Mouse (Mus musculus): ENCODE measurements around the gene Malsu1.

Gene Malsu1

GRCm38 (mm10) chr6:49057053-49058021 lies 16.3 kb upstream of the Malsu1 start:
- intact Hi-C loops (cut with DNase I) = loop anchor here (1.0 to 5.0 kb wide), 3 partner anchors 85 to 340 kb away; partner anchors contain the start of gene Stk31

- intact Hi-C loops (cut with DNase I) = no loop called here
These were observed 5.2 kb upstream of the Malsu1 start for GRCm38 (mm10) chr6:49068361-49068760.

DNA sequence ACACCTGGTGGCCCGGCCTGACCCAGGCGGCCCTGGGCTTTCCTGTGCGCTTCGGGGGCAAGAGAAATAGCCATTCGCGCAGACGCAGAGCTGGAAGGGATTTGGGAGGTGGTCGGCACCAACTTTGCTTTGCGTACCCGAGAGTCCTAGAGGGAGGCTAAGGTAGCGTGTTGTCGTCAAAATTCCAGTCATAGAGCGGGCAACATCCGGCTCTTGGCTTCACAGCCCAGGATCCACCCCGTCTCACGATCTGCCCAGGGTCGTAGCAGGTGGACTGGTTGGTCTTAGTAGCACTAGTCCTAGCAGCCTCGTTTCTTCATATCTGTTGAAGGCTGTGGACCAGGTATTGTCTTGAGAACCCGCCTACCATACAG lies 509 bp downstream of the Malsu1 start:
- intact Hi-C loops (cut with DNase I) = no loop called here

DNA sequence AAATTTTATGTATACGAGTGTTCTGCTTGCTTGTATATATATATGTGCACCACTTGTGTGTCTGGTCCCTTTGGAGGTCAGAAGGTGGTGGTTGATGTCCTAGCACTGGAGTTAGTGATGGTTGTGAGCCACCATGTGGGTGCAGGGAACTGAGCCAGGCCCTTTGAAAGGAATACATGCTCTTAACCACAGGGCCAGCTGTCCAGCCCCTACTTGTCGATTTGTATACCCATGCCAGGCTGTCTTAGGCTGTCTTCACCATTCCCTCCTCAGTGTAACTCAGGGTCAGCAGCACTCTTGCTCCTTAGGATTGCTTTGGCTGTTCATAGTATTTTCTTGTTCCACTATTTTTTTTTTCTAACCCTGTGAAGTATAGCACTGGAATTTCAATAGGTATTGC lies 4.3 kb downstream of the Malsu1 start:
- intact Hi-C loops (cut with DNase I) = no loop called here

DNA sequence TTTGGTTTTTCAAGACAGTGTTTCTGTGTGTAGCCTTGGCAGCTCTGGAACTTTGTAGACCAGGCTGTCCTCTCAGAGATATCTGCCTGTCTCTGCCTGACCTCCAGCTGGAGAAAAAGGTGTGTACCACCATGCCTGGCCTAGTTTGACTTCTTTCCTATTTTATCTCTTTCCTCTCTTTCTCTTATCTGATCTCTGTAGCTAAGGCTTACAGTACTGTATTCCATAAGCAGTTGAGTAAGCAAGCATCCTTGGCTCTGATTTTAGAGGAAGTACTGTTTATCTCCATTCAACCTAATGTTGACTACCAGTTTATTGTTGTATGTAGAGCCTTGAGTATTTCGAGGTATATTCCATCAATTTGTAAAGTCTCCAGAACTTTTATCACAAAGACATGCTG lies 5.7 kb downstream of the Malsu1 start:
- intact Hi-C loops (cut with DNase I) = no loop called here

GRCm38 (mm10) chr6:49083008-49083407 lies 9.4 kb downstream of the Malsu1 start:
- intact Hi-C loops (cut with DNase I) = no loop called here

- intact Hi-C loops (cut with DNase I) = no loop called here
These were observed 21.4 kb downstream of the Malsu1 start for GRCm38 (mm10) chr6:49094968-49095367.

- intact Hi-C loops (cut with DNase I) = no loop called here
These were observed 22.8 kb downstream of the Malsu1 start for GRCm38 (mm10) chr6:49096421-49096820.

DNA sequence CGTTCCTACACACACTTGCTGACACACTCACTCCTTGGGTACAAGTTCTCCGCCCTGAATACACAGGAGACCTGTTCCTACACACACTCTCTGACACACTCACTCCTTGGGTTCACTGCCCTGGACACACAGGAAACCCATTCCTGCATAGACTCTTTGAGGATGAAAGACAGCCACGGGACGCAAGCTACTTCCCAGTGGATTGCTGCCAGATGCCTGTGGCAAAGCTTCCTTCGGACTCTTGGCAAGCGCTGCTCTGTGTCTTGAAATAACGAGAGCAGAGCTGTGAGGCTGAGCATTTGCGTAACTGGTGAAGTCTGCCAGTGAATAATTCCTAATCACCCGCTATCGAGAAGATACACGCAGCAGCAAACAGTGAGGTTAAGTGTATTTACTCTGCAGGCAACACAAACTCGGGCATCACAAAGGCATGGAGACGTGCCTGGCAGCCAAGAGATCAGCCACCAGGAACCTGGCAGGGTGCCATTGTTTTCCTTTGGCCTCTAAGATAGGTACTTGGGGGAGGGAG lies 23.4 kb downstream of the Malsu1 start:
- intact Hi-C loops (cut with DNase I) = no loop called here

GRCm38 (mm10) chr6:49097596-49098110 lies 24.1 kb downstream of the Malsu1 start:
- intact Hi-C loops (cut with DNase I) = no loop called here

DNA sequence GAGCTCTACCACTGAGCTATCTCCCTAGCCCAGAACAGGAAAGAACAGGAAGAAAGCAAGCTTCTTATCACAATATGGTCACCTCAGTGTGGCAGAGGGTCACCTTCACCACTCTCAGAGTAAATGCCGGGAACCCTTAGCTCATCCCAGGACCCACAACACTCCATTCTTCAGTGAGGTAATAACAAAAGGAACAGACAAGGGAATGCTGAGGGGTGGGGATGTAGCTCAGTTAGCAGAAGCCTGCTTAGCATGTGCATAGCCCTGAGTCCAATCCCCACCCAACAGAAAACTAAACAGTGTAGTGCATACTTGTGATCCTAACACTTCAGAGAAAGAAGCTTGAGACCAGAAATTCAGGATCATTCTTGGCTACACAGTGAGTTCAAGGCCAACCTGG lies 25.5 kb downstream of the Malsu1 start:
- intact Hi-C loops (cut with DNase I) = no loop called here

- intact Hi-C loops (cut with DNase I) = no loop called here
These were observed 33.3 kb downstream of the Malsu1 start for GRCm38 (mm10) chr6:49106746-49107500.

DNA sequence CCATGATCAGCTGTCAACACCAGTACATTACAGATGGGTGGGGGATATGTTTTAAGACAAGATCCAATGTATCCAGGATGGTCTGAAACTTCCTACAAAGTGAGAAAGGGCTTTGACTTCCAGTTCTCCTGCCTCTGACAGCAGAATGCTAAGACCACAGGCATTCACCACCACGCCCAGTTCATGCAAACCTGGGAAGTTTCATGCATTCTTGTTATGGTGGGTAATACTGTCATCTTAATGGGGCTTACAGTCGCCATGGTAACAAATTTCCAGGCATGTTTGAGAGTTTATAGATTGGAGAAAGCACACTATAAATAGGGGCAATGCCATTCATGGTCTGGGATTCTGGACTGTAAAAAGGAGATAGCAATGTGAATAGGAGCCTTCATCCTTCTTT lies 35.6 kb downstream of the Malsu1 start:
- intact Hi-C loops (cut with DNase I) = no loop called here

GRCm38 (mm10) chr6:49113895-49114294 lies 40.3 kb downstream of the Malsu1 start:
- intact Hi-C loops (cut with DNase I) = no loop called here

- intact Hi-C loops (cut with DNase I) = no loop called here
These were observed 40.9 kb downstream of the Malsu1 start for GRCm38 (mm10) chr6:49114457-49114856.

DNA sequence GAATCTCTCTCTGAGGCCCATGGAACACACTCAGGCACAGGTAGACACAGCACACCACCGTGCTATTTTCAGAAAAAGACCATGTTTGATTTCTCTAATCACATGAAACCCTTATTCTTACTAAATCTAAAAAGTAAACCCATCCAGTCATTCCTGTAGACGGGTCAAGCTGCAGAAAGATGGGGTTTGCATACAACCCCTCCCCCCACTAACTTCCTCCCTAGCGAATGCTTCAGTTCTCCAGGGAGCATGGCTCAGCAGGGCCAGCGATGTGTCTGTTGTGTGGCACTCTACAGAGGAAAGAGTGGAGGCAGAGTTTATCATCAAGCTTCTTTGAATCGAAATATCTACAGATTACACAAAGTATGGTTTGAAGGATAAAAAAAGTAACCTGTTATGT lies 42.0 kb downstream of the Malsu1 start:
- intact Hi-C loops (cut with DNase I) = no loop called here

DNA sequence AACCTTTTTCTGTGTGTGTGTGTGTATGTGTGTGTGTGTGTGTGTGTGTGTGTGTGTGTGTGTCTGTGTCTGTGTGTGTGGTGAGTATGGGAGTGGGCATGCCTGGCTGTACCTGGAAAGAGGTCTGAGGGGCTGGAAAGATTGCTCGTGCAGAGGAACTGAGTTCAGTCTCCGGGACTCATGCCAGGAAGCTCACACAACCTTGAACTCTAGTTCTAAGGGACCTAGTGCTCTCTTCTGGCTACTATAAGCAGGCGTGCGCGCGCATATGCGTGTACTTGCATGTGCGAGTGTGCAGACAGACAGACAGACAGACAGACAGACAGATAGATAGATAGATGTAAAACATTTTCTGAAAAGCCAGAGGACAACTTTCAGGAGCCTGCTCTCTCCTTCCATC lies 42.6 kb downstream of the Malsu1 start:
- intact Hi-C loops (cut with DNase I) = no loop called here

GRCm38 (mm10) chr6:49118446-49118845 lies 44.9 kb downstream of the Malsu1 start:
- intact Hi-C loops (cut with DNase I) = no loop called here

GRCm38 (mm10) chr6:49119462-49120135 lies 46.0 kb downstream of the Malsu1 start:
- intact Hi-C loops (cut with DNase I) = no loop called here

DNA sequence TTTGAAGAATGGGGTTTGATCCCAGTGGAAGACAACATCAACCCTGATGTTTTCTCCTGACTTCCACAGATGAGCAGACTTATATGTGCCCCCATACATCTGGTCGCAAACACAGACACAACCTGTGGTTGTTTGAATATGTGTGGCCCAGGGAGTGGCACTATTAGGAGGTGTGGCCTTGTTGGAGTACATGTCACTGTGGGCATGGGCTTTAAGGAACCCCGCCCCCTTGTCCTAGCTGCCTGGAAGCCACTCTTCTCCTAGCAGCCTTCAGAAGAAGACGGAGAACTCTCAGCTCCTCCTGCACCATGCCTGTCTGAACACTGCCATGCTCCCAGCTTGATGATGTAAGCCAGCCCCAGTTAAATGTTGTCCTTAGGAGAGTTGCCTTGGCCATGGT lies 46.8 kb downstream of the Malsu1 start:
- intact Hi-C loops (cut with DNase I) = no loop called here

DNA sequence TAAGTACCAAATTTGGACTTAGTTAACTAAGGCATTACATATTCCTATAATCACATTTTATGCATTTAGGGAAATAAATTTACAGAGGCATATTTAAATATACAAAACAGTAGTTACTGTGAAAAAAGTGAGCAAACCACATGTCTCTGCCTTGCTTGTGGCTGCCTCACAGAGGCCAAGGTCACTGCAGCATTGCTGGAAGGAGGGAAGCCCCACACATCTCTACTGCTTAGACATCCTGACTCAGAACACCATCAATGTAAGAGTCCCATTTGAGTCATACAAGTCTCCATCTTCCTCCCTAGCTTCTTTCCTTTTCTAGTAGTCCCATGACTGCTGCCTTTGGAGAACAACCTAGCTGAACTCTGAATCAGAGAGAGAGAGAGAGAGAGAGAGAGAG lies 56.7 kb downstream of the Malsu1 start:
- intact Hi-C loops (cut with DNase I) = no loop called here

All from adrenal gland (tissue).